Mouse (Mus musculus): ENCODE measurements around the gene Robo3. TPM values are rescaled to one million over a fixed set of nuclear protein-coding genes. Genes with fewer than 3 reads are reported as not detected.
A peak's percentile ranks its signal among the peaks of the same experiment; 100 is the strongest.

The Robo3 gene
- polyA plus RNA-seq, 1 experiment from 2014 or later = 120 TPM

- H3K9ac ChIP-seq (ENCODE audit: low read depth, low read length) = no peak overlapping the region
- ATAC-seq (ENCODE audit: low FRiP score) (no peak), DNase-seq (ENCODE audit: low spot score) (no peak)
- H3K4me3 ChIP-seq (ENCODE audit: low read depth, low read length) = no peak overlapping the region
- H3K27me3 ChIP-seq (ENCODE audit: control insufficient read depth, insufficient read depth, low read length) = peaks cover 7% of the 10 kb centered on the region
- H3K4me2 ChIP-seq (replicated peaks; ENCODE audit: low read depth, low read length) = no peak overlapping the region
- H3K36me3 ChIP-seq (ENCODE audit: control insufficient read depth, insufficient read depth, low read length) = no peaks in the 10 kb centered on the region
- H3K9me3 ChIP-seq (ENCODE audit: control insufficient read depth, low read length) = no peaks in the 10 kb centered on the region
- WGBS = 93% methylated on average over 3 of the region's 4 CpGs
- no peak overlapping the region for H3K27ac ChIP-seq (ENCODE audit: low read depth, low read length)
- H3K4me1 ChIP-seq (replicated peaks; ENCODE audit: control insufficient read depth, insufficient read depth, low read length) = no peaks in the 10 kb centered on the region
These were observed 14.3 kb downstream of the Robo3 start for GRCm38 (mm10) chr9:37418791-37419190.

GRCm38 (mm10) chr9:37414666-37415065, 18.4 kb downstream of the Robo3 start:
- H3K27ac ChIP-seq (ENCODE audit: low read depth, low read length) = no peak overlapping the region
- DNase-seq (ENCODE audit: low spot score) = no peak
- no peaks in the 10 kb centered on the region; the same call in 1 of the 2 replicates for H3K27me3 ChIP-seq (ENCODE audit: control insufficient read depth, insufficient read depth, low read length)
- H3K9me3 ChIP-seq (ENCODE audit: control insufficient read depth, low read length) = no peaks in the 10 kb centered on the region
- ATAC-seq (ENCODE audit: low FRiP score) = no peak
- 77% methylated on average over 3 of the region's 3 CpGs for WGBS
- H3K9ac ChIP-seq (ENCODE audit: low read depth, low read length) = no peak overlapping the region
- no peak overlapping the region for H3K4me2 ChIP-seq (replicated peaks; ENCODE audit: low read depth, low read length)
- no peak overlapping the region for H3K4me3 ChIP-seq (ENCODE audit: low read depth, low read length)
- no peaks in the 10 kb centered on the region for H3K36me3 ChIP-seq (ENCODE audit: control insufficient read depth, insufficient read depth, low read length)
- no peaks in the 10 kb centered on the region for H3K4me1 ChIP-seq (replicated peaks; ENCODE audit: control insufficient read depth, insufficient read depth, low read length)

DNA sequence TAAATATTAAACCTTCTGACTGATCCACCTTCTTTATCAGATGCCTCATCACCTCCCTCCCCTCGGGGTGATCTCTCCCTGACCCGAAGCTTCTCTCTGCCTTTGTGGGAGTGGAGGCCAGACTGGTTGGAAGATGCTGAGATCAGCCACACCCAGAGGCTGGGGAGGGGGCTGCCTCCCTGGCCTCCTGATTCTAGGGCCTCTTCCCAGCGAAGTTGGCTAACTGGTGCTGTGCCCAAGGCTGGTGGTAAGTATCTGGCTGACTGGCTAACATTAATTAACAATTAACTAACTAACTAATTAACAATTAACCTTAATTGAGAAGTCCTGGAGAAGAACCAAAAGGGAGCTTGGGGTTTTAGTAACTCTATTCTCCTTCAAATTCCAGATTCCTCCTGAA, 20.1 kb downstream of the Robo3 start:
- Histone ChIP-seq H3K4me1 (replicated peaks; ENCODE audit: control insufficient read depth, insufficient read depth, low read length) (no peaks in the 10 kb centered on the region), H3K36me3 (ENCODE audit: control insufficient read depth, insufficient read depth, low read length) (no peaks in the 10 kb centered on the region), H3K9me3 (ENCODE audit: control insufficient read depth, low read length) (no peaks in the 10 kb centered on the region), H3K4me3 (ENCODE audit: low read depth, low read length) (no peak overlapping the region), H3K27ac (ENCODE audit: low read depth, low read length) (no peak overlapping the region), H3K9ac (ENCODE audit: low read depth, low read length) (no peak overlapping the region), H3K27me3 (ENCODE audit: control insufficient read depth, insufficient read depth, low read length) (no peaks in the 10 kb centered on the region), H3K4me2 (replicated peaks; ENCODE audit: low read depth, low read length) (no peak overlapping the region)
- no peak for DNase-seq (ENCODE audit: low spot score)
- WGBS = 60% methylated on average over 3 of the region's 3 CpGs
- no peak for ATAC-seq (ENCODE audit: low FRiP score)

GRCm38 (mm10) chr9:37409698-37410445, 23.2 kb downstream of the Robo3 start:
- no peak overlapping the region for H3K4me2 ChIP-seq (replicated peaks; ENCODE audit: low read depth, low read length)
- no peak for DNase-seq (ENCODE audit: low spot score)
- no peak overlapping the region for H3K4me3 ChIP-seq (ENCODE audit: low read depth, low read length)
- H3K4me1 ChIP-seq (replicated peaks; ENCODE audit: control insufficient read depth, insufficient read depth, low read length) = no peaks in the 10 kb centered on the region
- ATAC-seq (ENCODE audit: low FRiP score) = no peak
- H3K9me3 ChIP-seq (ENCODE audit: control insufficient read depth, low read length) = no peaks in the 10 kb centered on the region
- WGBS = 84% methylated on average over 8 of the region's 8 CpGs
- H3K27me3 ChIP-seq (ENCODE audit: control insufficient read depth, insufficient read depth, low read length) = peaks cover 3% of the 10 kb centered on the region; the same call in 1 of the 2 replicates
- H3K36me3 ChIP-seq (ENCODE audit: control insufficient read depth, insufficient read depth, low read length) = no peaks in the 10 kb centered on the region
- no peak overlapping the region for H3K27ac ChIP-seq (ENCODE audit: low read depth, low read length)
- H3K9ac ChIP-seq (ENCODE audit: low read depth, low read length) = no peak overlapping the region

GRCm38 (mm10) chr9:37407850-37408502, 25.1 kb downstream of the Robo3 start:
- 15% methylated on average over 19 of the region's 19 CpGs for WGBS
- Histone ChIP-seq H3K9ac (ENCODE audit: low read depth, low read length) (no peak overlapping the region), H3K4me2 (replicated peaks; ENCODE audit: low read depth, low read length) (peak overlapping the region; percentile 29), H3K9me3 (ENCODE audit: control insufficient read depth, low read length) (no peaks in the 10 kb centered on the region), H3K27ac (ENCODE audit: low read depth, low read length) (no peak overlapping the region), H3K27me3 (ENCODE audit: control insufficient read depth, insufficient read depth, low read length) (peaks cover 3% of the 10 kb centered on the region; the same call in 1 of the 2 replicates), H3K4me1 (replicated peaks; ENCODE audit: control insufficient read depth, insufficient read depth, low read length) (no peaks in the 10 kb centered on the region), H3K4me3 (ENCODE audit: low read depth, low read length) (no peak overlapping the region), H3K36me3 (ENCODE audit: control insufficient read depth, insufficient read depth, low read length) (no peaks in the 10 kb centered on the region)
- DNase-seq (ENCODE audit: low spot score) = peak; percentile 41
- ATAC-seq (ENCODE audit: low FRiP score) = peak; percentile 58; the same call in 1 of the 2 replicates

DNA sequence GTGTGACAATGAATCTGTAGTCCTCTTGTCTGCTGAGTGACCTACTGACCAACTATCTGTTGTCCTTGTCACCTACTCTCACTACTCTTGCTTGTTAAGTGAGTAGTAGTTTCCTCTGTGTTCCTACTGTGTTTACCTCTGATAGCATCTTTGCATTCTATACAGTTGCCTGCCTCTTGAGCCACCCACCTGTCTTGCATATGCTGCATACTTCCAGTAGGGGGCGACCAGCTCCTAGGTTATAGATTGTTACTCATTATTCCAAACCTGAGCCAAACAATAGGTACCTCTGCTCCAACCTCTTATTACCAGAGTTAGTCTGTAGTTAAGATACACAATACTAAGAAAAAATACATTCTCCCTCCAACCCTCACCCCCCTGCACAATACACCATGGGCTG, 26.7 kb downstream of the Robo3 start:
- Histone ChIP-seq H3K36me3 (ENCODE audit: control insufficient read depth, insufficient read depth, low read length) (no peaks in the 10 kb centered on the region), H3K9me3 (ENCODE audit: control insufficient read depth, low read length) (no peaks in the 10 kb centered on the region), H3K4me3 (ENCODE audit: low read depth, low read length) (no peak overlapping the region), H3K27ac (ENCODE audit: low read depth, low read length) (no peak overlapping the region), H3K4me2 (replicated peaks; ENCODE audit: low read depth, low read length) (no peak overlapping the region), H3K9ac (ENCODE audit: low read depth, low read length) (no peak overlapping the region), H3K27me3 (ENCODE audit: control insufficient read depth, insufficient read depth, low read length) (peaks cover 3% of the 10 kb centered on the region; the same call in 1 of the 2 replicates), H3K4me1 (replicated peaks; ENCODE audit: control insufficient read depth, insufficient read depth, low read length) (no peaks in the 10 kb centered on the region)
- peak; percentile 37 for DNase-seq (ENCODE audit: low spot score)
- 0% methylated on average over 1 of the region's 1 CpGs for WGBS
- ATAC-seq (ENCODE audit: low FRiP score) = peak; percentile 42; the same call in 1 of the 2 replicates

DNA sequence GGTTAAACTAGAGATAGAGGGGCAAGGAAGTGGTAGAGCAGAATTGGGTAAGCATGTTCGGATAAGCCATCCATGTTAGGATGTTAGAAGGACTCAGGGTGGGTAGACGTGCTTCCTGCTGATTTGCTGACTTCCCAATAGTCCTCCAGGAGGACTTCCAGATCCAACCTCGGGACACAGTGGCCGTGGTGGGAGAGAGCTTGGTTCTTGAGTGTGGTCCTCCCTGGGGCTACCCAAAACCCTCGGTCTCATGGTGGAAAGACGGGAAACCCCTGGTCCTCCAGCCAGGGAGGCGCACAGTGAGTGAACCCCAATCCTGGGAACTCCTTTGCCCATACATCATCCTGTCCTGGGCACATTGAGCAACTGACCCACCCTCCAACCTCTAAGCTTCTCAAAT, 30.0 kb downstream of the Robo3 start:
- Histone ChIP-seq H3K4me1 (replicated peaks; ENCODE audit: control insufficient read depth, insufficient read depth, low read length) (no peaks in the 10 kb centered on the region), H3K4me3 (ENCODE audit: low read depth, low read length) (no peak overlapping the region)
- WGBS = 88% methylated on average over 7 of the region's 7 CpGs

DNA sequence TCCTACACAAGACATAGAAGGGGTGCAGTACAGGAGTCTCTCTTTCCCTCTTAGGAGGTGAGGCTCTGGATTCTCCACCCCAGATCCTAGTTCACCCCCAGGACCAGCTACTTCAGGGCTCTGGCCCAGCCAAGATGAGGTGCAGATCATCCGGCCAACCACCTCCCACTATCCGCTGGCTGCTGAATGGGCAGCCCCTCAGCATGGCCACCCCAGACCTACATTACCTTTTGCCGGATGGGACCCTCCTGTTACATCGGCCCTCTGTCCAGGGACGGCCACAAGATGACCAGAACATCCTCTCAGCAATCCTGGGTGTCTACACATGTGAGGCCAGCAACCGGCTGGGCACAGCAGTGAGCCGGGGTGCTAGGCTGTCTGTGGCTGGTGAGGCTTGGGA, 30.5 kb downstream of the Robo3 start:
- no peak overlapping the region for H3K4me3 ChIP-seq (ENCODE audit: low read depth, low read length)
- H3K4me1 ChIP-seq (replicated peaks; ENCODE audit: control insufficient read depth, insufficient read depth, low read length) = no peaks in the 10 kb centered on the region
- no peak for ATAC-seq (ENCODE audit: low FRiP score)
- no peak overlapping the region for H3K27ac ChIP-seq (ENCODE audit: low read depth, low read length)
- no peak overlapping the region for H3K4me2 ChIP-seq (replicated peaks; ENCODE audit: low read depth, low read length)
- H3K27me3 ChIP-seq (ENCODE audit: control insufficient read depth, insufficient read depth, low read length) = no peaks in the 10 kb centered on the region; the same call in 1 of the 2 replicates
- H3K36me3 ChIP-seq (ENCODE audit: control insufficient read depth, insufficient read depth, low read length) = no peaks in the 10 kb centered on the region
- no peaks in the 10 kb centered on the region for H3K9me3 ChIP-seq (ENCODE audit: control insufficient read depth, low read length)
- WGBS = 94% methylated on average over 7 of the region's 7 CpGs
- H3K9ac ChIP-seq (ENCODE audit: low read depth, low read length) = no peak overlapping the region
- DNase-seq (ENCODE audit: low spot score) = no peak

More for the DNA sequence above, 30.0 kb downstream of the Robo3 start:
- no peak for DNase-seq (ENCODE audit: low spot score)
- H3K27me3 ChIP-seq (ENCODE audit: control insufficient read depth, insufficient read depth, low read length) = peaks cover 3% of the 10 kb centered on the region; the same call in 1 of the 2 replicates
- no peak overlapping the region for H3K4me2 ChIP-seq (replicated peaks; ENCODE audit: low read depth, low read length)
- H3K9ac ChIP-seq (ENCODE audit: low read depth, low read length) = no peak overlapping the region
- ATAC-seq (ENCODE audit: low FRiP score) = no peak
- H3K9me3 ChIP-seq (ENCODE audit: control insufficient read depth, low read length) = no peaks in the 10 kb centered on the region
- no peak overlapping the region for H3K27ac ChIP-seq (ENCODE audit: low read depth, low read length)
- H3K36me3 ChIP-seq (ENCODE audit: control insufficient read depth, insufficient read depth, low read length) = no peaks in the 10 kb centered on the region

DNA sequence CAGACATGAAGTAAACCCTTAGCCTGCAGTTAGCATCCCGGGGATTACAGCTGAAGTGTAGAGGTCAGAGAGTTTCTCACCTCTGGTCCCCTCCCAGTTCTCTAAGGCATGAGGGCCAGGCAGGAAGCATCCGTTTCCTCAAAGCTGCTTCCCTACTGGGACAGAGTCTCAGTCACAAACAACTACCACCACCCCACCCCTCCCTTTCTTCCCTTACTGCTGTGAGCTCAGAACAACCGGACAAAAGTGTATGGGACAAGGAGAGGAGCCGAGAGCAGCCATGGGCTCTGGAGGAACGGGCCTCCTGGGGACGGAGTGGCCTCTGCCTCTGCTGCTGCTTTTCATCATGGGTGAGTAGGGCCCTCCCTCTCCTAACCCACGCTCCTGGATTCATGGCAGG, 31.2 kb downstream of the Robo3 start, which contains the start of gene Robo4:
Gene Robo4, plus strand, starts transcription at position 96 of the 400 bp plus-strand sequence.
- H3K36me3 ChIP-seq (ENCODE audit: control insufficient read depth, insufficient read depth, low read length) = no peaks in the 10 kb centered on the region
- no peak within 1 kb of the TSS for H3K9ac ChIP-seq (ENCODE audit: low read depth, low read length)
- no peaks in the 10 kb centered on the region for H3K4me1 ChIP-seq (replicated peaks; ENCODE audit: control insufficient read depth, insufficient read depth, low read length)
- H3K4me2 ChIP-seq (replicated peaks; ENCODE audit: low read depth, low read length) = no peak within 1 kb of the TSS
- 30% methylated on average over 7 of the region's 7 CpGs for WGBS
- no peak for DNase-seq (ENCODE audit: low spot score)
- ATAC-seq (ENCODE audit: low FRiP score) = no peak
- H3K9me3 ChIP-seq (ENCODE audit: control insufficient read depth, low read length) = no peaks in the 10 kb centered on the region
- no peak within 1 kb of the TSS for H3K27ac ChIP-seq (ENCODE audit: low read depth, low read length)
- no peak within 1 kb of the TSS for H3K4me3 ChIP-seq (ENCODE audit: low read depth, low read length)
- no peaks in the 10 kb centered on the region for H3K27me3 ChIP-seq (ENCODE audit: control insufficient read depth, insufficient read depth, low read length)

All from hindbrain, embryonic 11.5 days (tissue).